Mouse (Mus musculus) forebrain, embryonic 10.5 days (tissue): ENCODE data around the gene Dnm1. TPM values are rescaled to one million over a fixed set of nuclear protein-coding genes. Genes with fewer than 3 reads are reported as not detected.

Source experiments
- DNase-seq: peaks from one replicate; pipeline ENCODE4 v3.0.0-alpha.2; 2017; ENCODE audit warnings: low spot score; ENCODE audit errors: extremely low spot score
- H3K27ac ChIP-seq: fragments of 300-500 bp; sonication (generic); 2 replicates; pipeline ENCODE4 v1.5.1; 2016; ENCODE audit warnings: mild to moderate bottlenecking
- H3K27me3 ChIP-seq: fragments of 300-500 bp; sonication (generic); 2 replicates; pipeline ENCODE4 v1.6.1; 2016; ENCODE audit warnings: mild to moderate bottlenecking; ENCODE audit not compliant: poor library complexity, severe bottlenecking
- H3K36me3 ChIP-seq: fragments of 300-500 bp; sonication (generic); replicated peaks from 2 replicates; pipeline ENCODE4 v1.6.1; 2016; ENCODE audit warnings: mild to moderate bottlenecking, moderate library complexity
- H3K4me1 ChIP-seq: fragments of 300-500 bp; sonication (generic); 2 replicates; pipeline ENCODE4 v1.6.1; 2016
- H3K4me3 ChIP-seq: fragments of 300-500 bp; sonication (generic); 2 replicates; pipeline ENCODE4 v1.5.1; 2016; ENCODE audit warnings: mild to moderate bottlenecking, moderate library complexity
- H3K9me3 ChIP-seq: fragments of 300-500 bp; sonication (generic); 2 replicates; pipeline ENCODE4 v1.6.1; 2016; ENCODE audit warnings: mild to moderate bottlenecking, moderate library complexity
- WGBS: fragments of 180-500 bp; shearing (Covaris S2); methylation state at CpG from one replicate; pipeline ENCODE4 v1.1.7; 2016; 5-methylcytosine and 5-hydroxymethylcytosine counted together
- polyA plus RNA-seq: library from polyadenylated mRNA; unstranded; fragments of >200 nt; fragmentation: Nextera tagmentation; extraction: Ambion mirVana; gene quantifications from 2 replicates; pipeline ENCODE4 v1.2.1, GENCODE M21; 2016

Dnm1 gene
- polyA plus RNA-seq, 1 experiment from 2014 or later: 9.7 TPM

DNA sequence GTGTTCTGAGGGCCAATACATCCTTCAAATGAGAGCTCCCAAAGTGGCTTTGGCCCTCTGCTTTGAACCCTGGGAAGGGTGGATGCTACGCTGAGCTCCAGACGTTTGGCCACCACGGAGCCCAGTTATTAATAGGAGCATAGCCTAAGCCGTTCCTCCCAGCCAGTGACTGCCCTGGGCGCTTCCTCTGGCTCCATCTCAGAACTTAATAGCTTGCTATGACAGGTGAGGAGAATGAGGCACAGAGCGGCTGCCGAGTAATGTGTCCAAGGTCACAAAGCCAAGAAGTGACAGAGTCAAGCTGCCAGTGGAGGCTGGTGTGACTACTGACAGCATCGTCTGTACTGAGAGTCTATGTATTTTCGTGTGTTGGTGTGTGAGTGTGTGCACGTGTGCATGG lies 3.1 kb upstream of the Dnm1 start:
- Histone ChIP-seq H3K4me1 (peaks cover 46% of the 10 kb centered on the region), H3K36me3 (no peaks in the 10 kb centered on the region), H3K9me3 (no peaks in the 10 kb centered on the region), H3K4me3 (no peak overlapping the region), H3K27ac (no peak overlapping the region), H3K27me3 (peaks cover 20% of the 10 kb centered on the region)
- 88% methylated on average over 10 of the region's 10 CpGs for WGBS
- no peak for DNase-seq

DNA sequence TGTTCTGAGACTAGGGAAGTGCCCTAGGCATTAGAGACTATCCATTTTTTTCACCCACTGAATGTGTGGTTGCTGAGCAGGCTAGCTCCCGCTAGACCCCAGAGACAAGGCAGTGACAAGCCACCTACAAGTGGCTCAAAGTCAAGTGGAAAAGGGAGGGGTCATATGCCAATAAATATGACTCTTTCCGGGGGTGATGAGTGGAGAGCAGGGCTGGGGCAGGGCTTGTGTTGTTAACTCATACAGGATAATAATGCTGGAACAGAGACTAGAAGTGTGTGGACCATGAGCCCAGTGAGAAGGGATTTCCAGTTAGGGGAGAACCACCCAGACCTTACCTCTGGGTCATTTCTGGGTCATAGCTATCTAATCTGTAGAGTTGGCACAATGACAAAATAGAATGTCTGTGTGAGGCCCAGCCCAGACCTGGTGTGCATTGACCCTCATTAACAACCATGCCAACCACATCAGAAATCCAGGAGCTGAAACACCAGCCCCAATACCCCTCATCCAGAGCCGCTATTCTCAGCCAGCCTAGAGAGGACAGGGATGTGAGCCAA lies 1.3 kb upstream of the Dnm1 start:
- no peak for DNase-seq
- H3K36me3 ChIP-seq: no peaks in the 10 kb centered on the region
- H3K27me3 ChIP-seq: peaks cover 33% of the 10 kb centered on the region
- 89% methylated on average over 3 of the region's 3 CpGs for WGBS
- H3K4me1 ChIP-seq: peaks cover 49% of the 10 kb centered on the region
- H3K4me3 ChIP-seq: no peak overlapping the region
- H3K27ac ChIP-seq: no peak overlapping the region
- H3K9me3 ChIP-seq: no peaks in the 10 kb centered on the region

DNA sequence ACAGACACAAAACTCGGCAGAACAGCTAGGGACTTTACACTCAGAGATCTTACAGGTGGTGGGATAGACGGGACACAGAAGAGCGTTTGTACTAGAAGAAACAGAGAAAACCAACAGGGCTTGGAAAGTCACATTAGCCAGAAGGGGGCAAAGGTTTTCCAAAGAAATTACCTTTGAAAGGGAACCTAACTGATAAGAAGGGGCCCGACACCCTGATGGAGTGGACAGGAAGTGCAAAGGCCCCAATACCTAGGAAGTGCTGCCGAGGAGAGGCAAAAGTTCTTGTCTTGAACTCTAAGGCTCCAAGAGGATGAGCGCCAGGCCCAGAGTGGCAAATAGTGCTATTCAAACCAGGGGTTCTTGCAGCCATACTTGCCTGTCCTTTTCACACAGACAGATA lies 698 bp upstream of the Dnm1 start:
- Histone ChIP-seq H3K36me3 (no peaks in the 10 kb centered on the region), H3K27me3 (peaks cover 35% of the 10 kb centered on the region), H3K27ac (no peak overlapping the region), H3K4me3 (no peak overlapping the region; the same call in 1 of the 2 replicates), H3K4me1 (peaks cover 51% of the 10 kb centered on the region), H3K9me3 (no peaks in the 10 kb centered on the region)
- WGBS: 78% methylated on average over 6 of the region's 6 CpGs
- no peak for DNase-seq

DNA sequence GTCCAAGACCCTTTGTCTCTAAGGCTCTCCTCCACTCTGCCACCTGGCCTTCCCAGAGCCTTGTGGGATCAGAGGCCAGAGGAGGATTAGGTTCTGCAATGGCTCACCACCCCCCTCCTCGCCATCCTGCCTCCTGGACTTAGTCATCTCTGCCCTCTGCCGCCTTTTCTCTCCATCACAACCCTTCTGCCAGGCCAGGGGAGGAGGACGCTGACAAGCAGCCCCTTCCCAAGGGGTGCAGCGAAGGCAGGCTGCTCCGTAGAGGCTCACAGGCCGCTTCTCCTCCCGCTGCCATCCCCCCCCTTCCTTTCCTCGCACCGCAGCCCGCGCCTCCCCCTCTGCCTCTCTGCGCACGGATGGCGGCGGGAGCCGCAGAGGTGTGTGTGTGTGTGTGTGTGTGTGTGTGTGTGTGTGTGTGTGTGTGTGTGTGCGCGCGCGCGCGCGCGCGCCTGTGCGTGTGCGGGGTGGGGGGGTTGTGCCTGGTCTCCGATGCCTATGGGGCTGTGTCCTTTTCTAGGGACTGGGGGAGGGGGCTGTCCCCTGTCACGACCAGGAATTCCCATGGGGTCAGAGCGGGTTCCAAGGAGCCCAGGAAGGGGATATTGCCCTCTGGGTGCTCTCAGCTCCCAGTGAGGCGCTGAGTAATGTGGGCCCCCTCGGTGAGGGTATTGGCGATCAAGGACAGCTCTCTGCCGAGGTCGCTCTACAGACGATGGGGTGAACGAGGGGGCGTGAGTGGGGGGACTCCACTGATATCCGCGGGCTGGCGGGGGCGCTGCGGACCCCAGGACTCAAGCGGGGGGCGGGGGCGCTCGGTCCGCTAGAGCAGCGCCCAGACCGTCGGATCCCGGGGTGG lies 759 bp downstream of the Dnm1 start, which contains the start of gene Ciz1:
Gene Ciz1, plus strand, starts transcription at position 177 of the 856 bp plus-strand sequence.
- Histone ChIP-seq H3K27ac (peak within 1 kb of the TSS; percentile 85), H3K4me1 (peaks cover 51% of the 10 kb centered on the region), H3K27me3 (peaks cover 35% of the 10 kb centered on the region), H3K4me3 (peak within 1 kb of the TSS; percentile 71), H3K9me3 (no peaks in the 10 kb centered on the region), H3K36me3 (no peaks in the 10 kb centered on the region)
- under 1% methylated on average over 52 of the region's 52 CpGs for WGBS
- peak; percentile 39 for DNase-seq

DNA sequence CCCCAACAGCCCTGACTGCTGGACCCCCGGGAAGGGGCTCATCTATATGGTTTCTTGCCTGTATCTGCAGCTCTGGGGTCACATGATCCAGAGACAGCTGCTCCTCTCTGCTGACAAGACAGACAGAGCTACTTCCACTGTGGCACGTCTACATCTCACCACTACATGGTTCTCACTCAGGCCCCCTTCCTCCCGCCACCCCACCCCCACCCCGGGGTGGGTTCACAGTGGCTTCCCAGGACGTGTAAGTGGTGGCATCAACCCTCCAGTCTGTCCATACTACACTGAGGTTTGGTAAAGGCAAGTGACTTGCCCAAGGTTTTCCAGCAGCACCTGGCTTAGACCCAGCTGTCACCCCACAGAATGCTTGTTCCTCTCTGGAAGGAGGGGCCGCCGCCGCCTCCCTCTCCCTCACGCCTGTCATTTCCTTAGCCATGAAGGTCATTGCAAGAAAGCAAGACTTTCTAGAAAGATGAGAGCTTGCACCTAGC lies 1.6 kb downstream of the Dnm1 start:
- Histone ChIP-seq H3K4me3 (peak overlapping the region; percentile 71), H3K27me3 (peaks cover 35% of the 10 kb centered on the region), H3K9me3 (no peaks in the 10 kb centered on the region), H3K36me3 (no peaks in the 10 kb centered on the region), H3K4me1 (peaks cover 47% of the 10 kb centered on the region), H3K27ac (peak overlapping the region; percentile 85)
- no peak for DNase-seq
- 58% methylated on average over 9 of the region's 9 CpGs for WGBS

DNA sequence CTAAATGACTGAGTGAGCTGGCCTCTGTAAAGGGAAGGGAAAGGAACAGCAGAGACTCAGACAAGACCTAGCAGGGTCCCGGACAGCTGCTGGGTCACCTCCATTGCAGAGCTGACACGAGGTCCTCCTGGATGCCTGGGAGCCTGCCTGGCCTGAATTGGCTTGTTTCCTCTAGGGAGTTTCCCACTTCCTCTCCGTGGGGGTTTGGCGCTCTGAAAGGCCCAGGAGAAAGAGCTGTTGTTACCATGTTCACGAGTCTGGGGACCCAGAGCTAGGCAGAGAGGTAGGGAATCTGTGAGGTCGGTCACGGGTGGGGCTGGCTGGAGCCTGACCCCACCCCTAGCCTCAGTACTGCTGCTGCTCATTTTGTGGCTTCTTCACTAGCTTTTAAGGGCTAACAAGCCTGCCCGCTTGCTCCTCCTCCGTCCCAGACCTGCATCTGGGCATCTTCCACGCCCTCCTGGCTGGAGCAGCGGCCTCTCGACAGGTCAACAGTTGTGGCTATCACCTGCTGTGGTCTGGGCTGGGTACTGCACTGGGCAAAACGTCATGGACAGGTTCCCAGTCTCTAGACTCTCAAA lies 2.6 kb downstream of the Dnm1 start:
- peak overlapping the region; percentile 30; the same call in 1 of the 2 replicates for H3K27ac ChIP-seq

DNA sequence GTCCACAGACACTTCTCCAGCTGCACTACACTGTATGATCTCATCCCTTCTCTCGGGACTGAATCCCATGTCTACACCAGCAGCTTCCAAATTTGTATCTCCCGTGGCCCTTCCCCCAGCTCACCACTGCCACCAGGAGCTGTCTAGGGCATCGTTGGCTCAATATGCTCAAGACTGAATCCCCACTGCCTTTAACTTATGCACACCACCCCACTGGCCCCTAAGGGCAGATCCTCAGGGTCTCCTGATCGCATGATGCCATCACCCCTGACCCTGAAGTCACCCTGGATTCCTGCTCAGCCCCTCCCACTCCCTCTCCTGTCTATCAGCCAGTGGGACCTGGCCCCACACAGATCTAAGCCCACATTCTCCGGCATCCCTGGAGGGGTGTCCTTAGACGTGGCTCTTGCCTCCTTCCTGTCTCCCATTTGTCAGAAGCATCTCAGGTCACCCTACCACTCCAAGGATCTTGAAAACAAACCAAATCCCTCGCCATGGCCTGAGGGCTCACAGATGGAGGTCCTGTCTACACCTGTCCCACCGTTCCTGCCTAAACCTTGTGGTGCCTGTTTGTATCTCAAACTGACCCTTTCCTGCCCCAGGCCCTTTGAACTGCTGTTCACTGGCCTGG lies 3.4 kb downstream of the Dnm1 start:
- no peaks in the 10 kb centered on the region for H3K36me3 ChIP-seq
- WGBS: 68% methylated on average over 8 of the region's 8 CpGs
- H3K4me3 ChIP-seq: no peak overlapping the region

More for the DNA sequence above, 2.6 kb downstream of the Dnm1 start:
- Histone ChIP-seq H3K36me3 (no peaks in the 10 kb centered on the region), H3K27me3 (peaks cover 35% of the 10 kb centered on the region), H3K9me3 (no peaks in the 10 kb centered on the region), H3K4me3 (no peak overlapping the region), H3K4me1 (peaks cover 47% of the 10 kb centered on the region)
- no peak for DNase-seq
- 58% methylated on average over 13 of the region's 13 CpGs for WGBS

DNA sequence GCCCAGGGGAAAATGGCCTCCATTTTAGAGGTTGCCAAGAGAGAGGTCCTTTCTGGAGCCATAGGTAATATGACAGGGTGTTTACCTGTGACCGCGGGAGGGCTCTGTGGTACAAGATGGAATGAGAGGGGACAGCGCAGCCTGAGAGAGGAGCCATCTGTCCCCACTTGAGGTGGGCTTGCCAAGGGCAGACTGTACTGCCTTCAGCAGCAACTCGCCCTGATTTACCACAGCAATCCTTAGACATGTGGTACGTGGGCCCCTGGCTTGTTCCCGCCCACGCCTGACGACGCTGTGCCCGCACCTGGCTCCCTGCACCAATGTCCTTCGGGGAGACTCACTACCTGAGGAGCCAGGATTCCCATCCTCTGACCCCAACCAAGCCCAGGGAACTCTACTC lies 4.8 kb downstream of the Dnm1 start:
- Histone ChIP-seq H3K4me3 (no peak overlapping the region), H3K36me3 (no peaks in the 10 kb centered on the region), H3K27me3 (peaks cover 35% of the 10 kb centered on the region), H3K27ac (no peak overlapping the region), H3K4me1 (peaks cover 46% of the 10 kb centered on the region), H3K9me3 (no peaks in the 10 kb centered on the region)
- DNase-seq: no peak
- 86% methylated on average over 11 of the region's 11 CpGs for WGBS

More for the DNA sequence above, 3.4 kb downstream of the Dnm1 start:
- peaks cover 51% of the 10 kb centered on the region for H3K4me1 ChIP-seq
- no peak for DNase-seq
- H3K27me3 ChIP-seq: peaks cover 35% of the 10 kb centered on the region
- no peaks in the 10 kb centered on the region for H3K9me3 ChIP-seq
- no peak overlapping the region for H3K27ac ChIP-seq

DNA sequence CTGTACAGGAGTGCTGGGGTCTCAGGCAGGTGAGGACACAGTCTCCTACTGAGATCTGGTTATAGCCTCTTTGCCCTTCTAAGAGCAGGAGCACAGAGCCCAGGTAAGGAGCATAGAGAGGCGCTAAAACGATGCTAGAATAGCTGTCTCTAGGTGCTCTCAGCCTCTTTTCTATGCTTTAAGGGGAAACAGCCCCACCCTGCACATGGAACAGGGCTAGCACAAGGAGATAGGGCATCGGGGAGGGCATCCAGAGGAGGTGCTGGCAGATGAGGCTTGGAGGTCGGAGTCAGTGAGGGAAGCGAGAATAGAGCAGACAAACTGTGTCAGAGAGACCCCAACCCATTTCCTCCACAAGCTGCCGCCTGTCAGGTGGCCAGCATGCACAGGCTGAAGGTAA lies 6.1 kb downstream of the Dnm1 start:
- DNase-seq: no peak
- no peak overlapping the region for H3K27ac ChIP-seq
- WGBS: 79% methylated on average over 6 of the region's 6 CpGs
- H3K27me3 ChIP-seq: peaks cover 27% of the 10 kb centered on the region
- H3K4me3 ChIP-seq: no peak overlapping the region
- no peaks in the 10 kb centered on the region for H3K36me3 ChIP-seq
- no peaks in the 10 kb centered on the region for H3K9me3 ChIP-seq
- peaks cover 40% of the 10 kb centered on the region for H3K4me1 ChIP-seq

DNA sequence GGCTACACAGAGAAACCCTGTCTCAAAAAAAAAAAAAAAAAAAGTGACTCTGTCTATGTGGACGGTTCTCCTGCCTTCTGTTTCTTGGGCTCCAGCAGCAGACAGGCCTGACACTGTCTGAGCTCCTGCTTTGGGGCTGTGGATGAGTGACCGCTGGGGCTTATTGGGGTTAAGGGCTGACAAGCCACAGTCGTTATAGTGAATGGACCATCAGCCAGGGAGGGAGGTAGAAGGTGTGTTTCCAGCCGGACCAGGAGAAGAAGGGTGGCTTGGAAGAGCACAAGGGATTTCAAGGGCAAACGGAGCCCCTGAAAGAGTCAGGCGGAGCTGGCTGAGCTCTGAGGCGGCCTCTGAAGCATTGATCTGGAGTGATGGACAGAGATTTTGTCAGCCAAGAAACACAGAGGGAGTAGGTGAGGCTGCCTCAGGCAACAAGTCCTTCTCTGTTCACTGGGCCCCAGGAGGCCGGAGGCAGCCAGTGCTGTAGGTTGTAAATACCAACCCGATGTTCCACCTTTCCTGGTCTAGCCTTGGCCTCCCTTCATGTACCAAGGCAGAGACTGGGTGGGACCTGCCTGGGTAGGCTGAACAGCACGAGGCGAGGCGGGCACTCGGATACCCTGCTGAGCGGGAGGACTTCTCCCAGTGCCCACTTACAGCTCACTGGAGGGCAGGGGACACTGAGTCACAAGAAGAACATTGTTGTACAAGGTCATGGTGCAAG lies 8.4 kb downstream of the Dnm1 start:
- WGBS: 67% methylated on average over 14 of the region's 14 CpGs

DNA sequence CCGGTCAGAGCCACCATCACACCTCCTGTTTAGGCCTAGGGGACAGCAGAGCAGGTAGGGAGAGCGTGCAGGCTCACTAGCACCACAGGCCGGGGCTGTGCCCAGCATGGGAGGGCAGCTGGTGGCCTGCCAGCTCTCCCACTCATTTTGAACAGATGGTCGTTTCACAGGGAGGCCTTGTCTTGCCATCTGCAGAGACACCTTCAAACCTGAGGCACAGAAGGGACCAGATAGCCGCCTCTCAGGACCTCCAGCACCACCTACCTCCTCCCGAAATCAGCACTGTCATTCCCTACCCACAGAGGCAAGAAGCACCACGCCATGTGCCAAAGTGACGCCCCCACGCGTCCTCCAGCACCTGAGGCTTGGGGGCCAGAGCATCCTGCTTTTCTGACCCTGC lies 9.1 kb downstream of the Dnm1 start:
- Histone ChIP-seq H3K4me1 (peaks cover 21% of the 10 kb centered on the region), H3K36me3 (no peaks in the 10 kb centered on the region), H3K27me3 (no peaks in the 10 kb centered on the region; the same call in 1 of the 2 replicates), H3K27ac (no peak overlapping the region), H3K9me3 (no peaks in the 10 kb centered on the region), H3K4me3 (no peak overlapping the region)
- WGBS: 89% methylated on average over 10 of the region's 10 CpGs
- no peak for DNase-seq

More for the DNA sequence above, 8.4 kb downstream of the Dnm1 start:
- Histone ChIP-seq H3K9me3 (no peaks in the 10 kb centered on the region), H3K36me3 (no peaks in the 10 kb centered on the region), H3K27ac (no peak overlapping the region), H3K27me3 (peaks cover 5% of the 10 kb centered on the region; the same call in 1 of the 2 replicates), H3K4me1 (peaks cover 26% of the 10 kb centered on the region), H3K4me3 (no peak overlapping the region)
- DNase-seq: no peak

DNA sequence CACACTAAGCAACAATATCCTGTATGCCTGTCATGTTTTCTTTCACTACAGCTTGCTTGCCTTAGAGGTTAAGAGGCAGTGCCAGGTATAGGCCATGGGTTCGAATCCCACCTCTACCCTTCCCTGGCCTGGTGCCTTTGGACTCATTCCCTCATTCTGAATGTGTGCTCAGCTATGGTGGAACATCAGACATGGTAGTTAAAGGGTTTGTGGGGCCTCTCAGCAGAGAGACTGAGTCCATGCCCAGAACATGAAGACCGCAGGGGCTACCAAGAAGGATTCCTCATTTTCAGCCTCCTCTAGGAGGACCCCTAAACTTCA lies 9.8 kb downstream of the Dnm1 start:
- 88% methylated on average over 2 of the region's 2 CpGs for WGBS
- Histone ChIP-seq H3K9me3 (no peaks in the 10 kb centered on the region), H3K27me3 (no peaks in the 10 kb centered on the region; the same call in 1 of the 2 replicates), H3K36me3 (no peaks in the 10 kb centered on the region; the same call in 1 of the 2 replicates), H3K27ac (no peak overlapping the region), H3K4me3 (no peak overlapping the region), H3K4me1 (peaks cover 21% of the 10 kb centered on the region)
- DNase-seq: no peak
